Mouse (Mus musculus) neural tube, embryonic 13.5 days (tissue): ENCODE measurements at regions not wholly inside any gene's neighbourhood (a gene's known extent, or its start where the extent isn't known, plus 50 kb on each side); places are given as distances from the start of the nearest gene placed in this dataset.
"Not testable (repeated sequence)": the region's sequence is repeated elsewhere in the genome, so short reads cannot be mapped to it uniquely, and the experiment has no call there.

ENCODE experiments used
- ATAC-seq: fragments of 200-750 bp; cut with Nextera tagmentation; 2 replicates; pipeline ENCODE4 v1.8.0; 2017; ENCODE audit warnings: low read depth, mild to moderate bottlenecking, moderate TSS enrichment, moderate library complexity
- H3K27ac ChIP-seq: fragments of 300-500 bp; sonication (generic); replicated peaks from 2 replicates; pipeline ENCODE4 v1.5.1; 2015; ENCODE audit warnings: moderate library complexity, mild to moderate bottlenecking, inconsistent platforms
- H3K27me3 ChIP-seq: fragments of 300-500 bp; sonication (generic); 2 replicates; pipeline ENCODE4 v1.6.1; 2015; ENCODE audit warnings: mild to moderate bottlenecking, inconsistent platforms
- H3K36me3 ChIP-seq: fragments of 300-500 bp; sonication (generic); 2 replicates; pipeline ENCODE4 v1.6.1; 2015; ENCODE audit warnings: mild to moderate bottlenecking, inconsistent platforms
- H3K4me1 ChIP-seq: fragments of 300-500 bp; sonication (generic); replicated peaks from 2 replicates; pipeline ENCODE4 v1.6.1; 2015; ENCODE audit warnings: inconsistent platforms
- H3K4me2 ChIP-seq: fragments of 300-500 bp; sonication (generic); 2 replicates; pipeline ENCODE4 v1.6.1; 2015; ENCODE audit warnings: inconsistent platforms, mild to moderate bottlenecking, moderate library complexity
- H3K4me3 ChIP-seq: fragments of 300-500 bp; sonication (generic); 2 replicates; pipeline ENCODE4 v1.5.1; 2015; ENCODE audit warnings: mild to moderate bottlenecking, inconsistent platforms
- H3K9ac ChIP-seq: fragments of 300-500 bp; sonication (generic); 2 replicates; pipeline ENCODE4 v1.6.1; 2015; ENCODE audit warnings: moderate library complexity, mild to moderate bottlenecking, inconsistent platforms
- H3K9me3 ChIP-seq: fragments of 300-500 bp; sonication (generic); 2 replicates; pipeline ENCODE4 v1.6.1; 2016; ENCODE audit warnings: inconsistent platforms
- WGBS: fragments of 180-500 bp; shearing (Covaris S2); methylation state at CpG from one replicate; pipeline ENCODE4 v1.1.7; 2015; 5-methylcytosine and 5-hydroxymethylcytosine counted together

DNA sequence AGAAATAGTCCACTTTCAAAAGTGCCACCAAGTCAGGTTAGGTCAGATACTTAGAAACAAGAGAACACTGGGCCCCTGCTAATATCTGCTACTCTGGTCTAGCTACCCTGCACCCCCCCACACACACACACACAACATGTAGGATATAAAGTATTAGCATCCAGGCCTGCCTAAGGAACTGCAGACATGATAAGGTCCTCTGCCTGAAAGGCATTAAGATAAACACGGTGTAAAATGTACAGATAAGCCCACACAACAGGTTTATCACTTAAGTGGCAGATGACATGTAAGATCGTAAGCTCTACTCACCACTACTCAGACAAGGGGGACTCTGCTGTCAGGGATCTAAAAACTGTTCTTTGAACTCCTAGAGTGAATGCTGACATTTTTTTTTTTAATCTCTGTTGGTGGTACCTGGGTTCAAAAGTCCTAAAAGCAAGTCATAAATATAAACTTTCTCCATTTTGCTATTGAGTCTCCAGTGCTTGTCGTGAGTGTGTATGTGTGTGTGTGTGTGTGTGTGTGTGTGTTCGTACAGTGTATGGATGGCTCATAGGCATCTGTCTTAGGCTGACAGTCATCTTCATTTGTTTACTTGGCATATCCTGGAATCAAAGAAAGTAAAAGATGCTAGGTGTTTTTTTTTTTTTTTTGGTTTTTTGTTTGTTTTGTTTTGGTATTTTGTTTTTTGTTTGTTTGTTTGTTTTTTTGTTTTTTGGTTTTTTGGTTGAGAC lies 52.2 kb downstream of the Gm9817 start:
- no peak for ATAC-seq
- H3K27ac ChIP-seq = no peak overlapping the region
- 0 out of 2 replicates have a peak, but pooled peaks cover 3% of the 10 kb centered on the region for H3K9me3 ChIP-seq
- no peaks in the 10 kb centered on the region for H3K27me3 ChIP-seq
- 88% methylated on average over 4 of the region's 4 CpGs for WGBS
- H3K4me1 ChIP-seq = no peaks in the 10 kb centered on the region; the same call in 1 of the 2 replicates
- no peak overlapping the region for H3K4me3 ChIP-seq
- H3K36me3 ChIP-seq = no peaks in the 10 kb centered on the region
- H3K4me2 ChIP-seq = no peak overlapping the region
- no peak overlapping the region for H3K9ac ChIP-seq

- H3K27ac ChIP-seq = no peak overlapping the region
- no peak for ATAC-seq
- 86% methylated on average over 2 of the region's 2 CpGs for WGBS
Measured at GRCm38 (mm10) chr13:45140616-45141015, 62.1 kb downstream of the Gm9817 start.

GRCm38 (mm10) chr13:45145129-45145528 lies 66.6 kb downstream of the Gm9817 start:
- no peak overlapping the region for H3K9ac ChIP-seq
- WGBS = 84% methylated on average over 6 of the region's 6 CpGs
- ATAC-seq = no peak
- no peaks in the 10 kb centered on the region for H3K36me3 ChIP-seq
- no peak overlapping the region for H3K4me3 ChIP-seq
- H3K9me3 ChIP-seq = no peaks in the 10 kb centered on the region
- H3K4me1 ChIP-seq = no peaks in the 10 kb centered on the region; the same call in 1 of the 2 replicates
- no peak overlapping the region for H3K27ac ChIP-seq
- H3K4me2 ChIP-seq = no peak overlapping the region
- no peaks in the 10 kb centered on the region for H3K27me3 ChIP-seq

More at GRCm38 (mm10) chr13:45140616-45141015, 62.1 kb downstream of the Gm9817 start:
- no peak overlapping the region for H3K4me2 ChIP-seq
- no peak overlapping the region for H3K9ac ChIP-seq
- no peak overlapping the region for H3K4me3 ChIP-seq
- H3K36me3 ChIP-seq = no peaks in the 10 kb centered on the region
- H3K4me1 ChIP-seq = no peaks in the 10 kb centered on the region
- no peaks in the 10 kb centered on the region for H3K27me3 ChIP-seq
- H3K9me3 ChIP-seq = no peaks in the 10 kb centered on the region

DNA sequence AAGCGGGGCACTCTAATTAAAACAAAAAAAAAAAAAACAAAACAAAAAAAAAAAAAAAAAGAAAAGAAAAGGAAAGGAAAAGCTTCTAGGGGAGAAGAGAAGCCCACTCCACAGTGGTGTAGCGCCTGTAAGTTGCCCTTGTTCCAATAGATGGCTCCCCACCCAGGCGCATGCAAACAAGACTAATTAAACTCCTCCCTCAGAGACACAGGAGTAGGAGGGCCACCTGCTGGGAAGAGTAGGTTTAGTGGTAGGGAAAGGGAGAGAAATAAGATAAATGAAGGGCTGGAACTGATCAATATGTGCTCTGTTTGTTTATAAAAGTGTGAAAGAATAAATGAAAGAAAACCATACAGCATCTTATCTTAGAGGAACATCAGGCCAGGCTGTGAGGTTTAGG lies 77.7 kb downstream of the Gm9817 start:
- no peak overlapping the region for H3K4me2 ChIP-seq
- no peaks in the 10 kb centered on the region for H3K27me3 ChIP-seq
- 71% methylated on average over 3 of the region's 3 CpGs for WGBS
- no peak for ATAC-seq
- no peaks in the 10 kb centered on the region for H3K4me1 ChIP-seq
- H3K36me3 ChIP-seq = no peaks in the 10 kb centered on the region
- H3K9me3 ChIP-seq = no peaks in the 10 kb centered on the region
- H3K27ac ChIP-seq = no peak overlapping the region
- H3K9ac ChIP-seq = no peak overlapping the region
- no peak overlapping the region for H3K4me3 ChIP-seq

DNA sequence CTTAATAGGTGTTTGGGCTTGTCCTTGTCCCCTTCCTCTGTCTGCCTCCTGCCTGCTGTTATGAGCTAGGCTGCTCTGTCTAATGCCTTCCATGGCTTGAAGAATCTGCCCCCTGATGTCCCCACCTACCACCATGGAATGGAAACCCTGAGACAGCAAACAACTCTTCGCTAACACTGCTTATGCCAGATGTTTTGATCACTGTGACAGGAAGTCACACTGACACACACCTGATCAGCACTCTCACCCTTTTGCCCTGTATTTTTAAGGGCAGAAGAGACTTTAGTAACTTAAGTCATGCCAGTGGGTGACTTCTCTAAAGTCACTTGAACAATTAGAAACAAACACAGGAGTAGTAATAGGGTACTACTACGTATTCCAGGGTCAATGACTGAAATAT lies 78.5 kb downstream of the Gm9817 start:
- Histone ChIP-seq H3K4me3 (no peak overlapping the region), H3K27me3 (no peaks in the 10 kb centered on the region), H3K4me2 (no peak overlapping the region), H3K36me3 (no peaks in the 10 kb centered on the region), H3K9ac (no peak overlapping the region), H3K4me1 (no peaks in the 10 kb centered on the region), H3K27ac (no peak overlapping the region), H3K9me3 (no peaks in the 10 kb centered on the region)
- WGBS = 91% methylated on average over 2 of the region's 2 CpGs
- no peak for ATAC-seq

GRCm38 (mm10) chr13:45160281-45160680 lies 81.8 kb downstream of the Gm9817 start:
- WGBS = 90% methylated on average over 5 of the region's 5 CpGs
- H3K9me3 ChIP-seq = no peaks in the 10 kb centered on the region
- no peak overlapping the region for H3K27ac ChIP-seq
- no peaks in the 10 kb centered on the region for H3K36me3 ChIP-seq
- H3K4me2 ChIP-seq = no peak overlapping the region
- ATAC-seq = no peak
- H3K4me3 ChIP-seq = no peak overlapping the region
- no peaks in the 10 kb centered on the region for H3K27me3 ChIP-seq
- H3K4me1 ChIP-seq = peaks cover 12% of the 10 kb centered on the region
- no peak overlapping the region for H3K9ac ChIP-seq

- Histone ChIP-seq H3K4me3 (no peak overlapping the region), H3K9me3 (no peaks in the 10 kb centered on the region), H3K4me2 (no peak overlapping the region), H3K27ac (0 out of 2 replicates have a peak overlapping the region, but pooled peaks have one; percentile 18), H3K36me3 (no peaks in the 10 kb centered on the region), H3K27me3 (no peaks in the 10 kb centered on the region), H3K9ac (no peak overlapping the region), H3K4me1 (peaks cover 12% of the 10 kb centered on the region)
- peak; percentile 56; the same call in 1 of the 2 replicates for ATAC-seq
- WGBS = 41% methylated on average over 6 of the region's 6 CpGs
Measured at GRCm38 (mm10) chr13:45164001-45164778, 85.7 kb downstream of the Gm9817 start.

GRCm38 (mm10) chr13:45165159-45165558 lies 86.7 kb downstream of the Gm9817 start:
- Histone ChIP-seq H3K4me2 (no peak overlapping the region), H3K4me3 (no peak overlapping the region), H3K4me1 (peaks cover 12% of the 10 kb centered on the region), H3K9me3 (no peaks in the 10 kb centered on the region), H3K36me3 (no peaks in the 10 kb centered on the region), H3K9ac (no peak overlapping the region), H3K27me3 (no peaks in the 10 kb centered on the region), H3K27ac (no peak overlapping the region)
- ATAC-seq = no peak
- 90% methylated on average over 3 of the region's 3 CpGs for WGBS

GRCm38 (mm10) chr13:45169716-45170115 lies 91.2 kb downstream of the Gm9817 start:
- H3K27ac ChIP-seq = no peak overlapping the region
- H3K9ac ChIP-seq = no peak overlapping the region
- H3K9me3 ChIP-seq = 0 out of 2 replicates have a peak, but pooled peaks cover 8% of the 10 kb centered on the region
- no peak overlapping the region for H3K4me3 ChIP-seq
- H3K4me2 ChIP-seq = no peak overlapping the region
- ATAC-seq = no peak
- H3K27me3 ChIP-seq = no peaks in the 10 kb centered on the region
- H3K36me3 ChIP-seq = no peaks in the 10 kb centered on the region
- no peaks in the 10 kb centered on the region for H3K4me1 ChIP-seq

- ATAC-seq = peak; percentile 32; the same call in 1 of the 2 replicates
- Histone ChIP-seq H3K36me3 (no peaks in the 10 kb centered on the region), H3K9me3 (0 out of 2 replicates have a peak, but pooled peaks cover 8% of the 10 kb centered on the region), H3K4me3 (no peak overlapping the region), H3K9ac (no peak overlapping the region), H3K4me1 (no peaks in the 10 kb centered on the region), H3K27me3 (no peaks in the 10 kb centered on the region), H3K4me2 (no peak overlapping the region), H3K27ac (no peak overlapping the region)
- WGBS = 34% methylated on average over 9 of the region's 9 CpGs
Measured at GRCm38 (mm10) chr13:45173139-45173538, 94.6 kb downstream of the Gm9817 start.

- H3K27me3 ChIP-seq = not testable (repeated sequence)
- WGBS = 88% methylated on average over 3 of the region's 3 CpGs
Measured at GRCm38 (mm10) chr13:45175711-45176205, 97.3 kb downstream of the Gm9817 start.

GRCm38 (mm10) chr13:45181529-45182230 lies 103.2 kb downstream of the Gm9817 start:
- H3K4me3 ChIP-seq = no peak overlapping the region
- H3K4me2 ChIP-seq = no peak overlapping the region
- H3K9me3 ChIP-seq = no peaks in the 10 kb centered on the region
- no peaks in the 10 kb centered on the region for H3K27me3 ChIP-seq
- H3K27ac ChIP-seq = no peak overlapping the region
- H3K36me3 ChIP-seq = no peaks in the 10 kb centered on the region
- H3K9ac ChIP-seq = no peak overlapping the region
- H3K4me1 ChIP-seq = peaks cover 4% of the 10 kb centered on the region; the same call in 1 of the 2 replicates
- 90% methylated on average over 1 of the region's 1 CpGs for WGBS
- no peak for ATAC-seq

More at GRCm38 (mm10) chr13:45175711-45176205, 97.3 kb downstream of the Gm9817 start:
- H3K4me1 ChIP-seq, H3K27ac ChIP-seq, H3K9ac ChIP-seq, H3K36me3 ChIP-seq, ATAC-seq, H3K4me2 ChIP-seq, H3K9me3 ChIP-seq, H3K4me3 ChIP-seq: not testable (repeated sequence)
